Mouse (Mus musculus) megakaryocyte, embryonic 14.5 days (primary cell): Measurements from ENCODE around the gene Mras.

ENCODE experiments used
- FLI1 ChIP-seq: IDR thresholded peaks from 2 replicates; pipeline ENCODE4 v1.6.1; 2012; ENCODE audit warnings: low read length, inconsistent platforms, mixed read lengths
- GATA1 ChIP-seq: IDR thresholded peaks from 3 replicates; pipeline ENCODE4 v1.6.1; 2012; ENCODE audit warnings: mixed read lengths, low read length, inconsistent platforms, borderline replicate concordance

DNA sequence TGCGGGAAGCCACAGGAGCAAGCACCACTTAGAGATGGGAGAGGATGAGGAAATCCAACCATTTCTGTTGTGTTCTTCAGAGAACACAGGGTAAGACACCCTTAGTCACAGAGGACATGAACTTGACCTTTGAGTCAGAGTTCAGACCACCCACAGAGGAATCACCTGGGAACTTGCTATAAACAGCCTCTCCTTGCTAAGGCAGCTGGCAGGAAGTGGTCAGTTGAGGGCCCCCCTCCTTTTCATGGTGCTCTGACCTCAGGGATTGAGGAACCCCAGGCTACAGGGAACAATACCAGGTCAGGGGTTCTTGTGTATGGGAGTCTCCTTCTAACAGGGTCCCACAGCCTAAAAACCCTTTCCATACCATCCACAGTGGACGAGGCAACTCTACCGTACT, 20.4 kb downstream of the Mras start:
- TF ChIP-seq GATA1 (no peak), FLI1 (no peak)
